Comparison of ENCODE assay signal across 8 mouse cellular contexts in genomic region chr17:45680391-45680980, GRCm38 (mm10). TPM values are rescaled to one million over a fixed set of nuclear protein-coding genes. Genes with fewer than 3 reads are reported as not detected.
A peak's percentile ranks its signal among the peaks of the same experiment; 100 is the strongest.
DNase-seq lines count a peak whose midpoint lies in the region; ATAC-seq lines count a peak whose summit lies in the region.

No protein-coding gene starts in this region.

- peak; percentile 36 for DNase-seq in gastrocnemius, adult 18-20 months (ENCODE audit: low spot score)
- no peak for DNase-seq in gastrocnemius, postnatal 10 days
- peak; percentile 48 to 69 for DNase-seq in heart, postnatal 14 days
- peak; percentile 61 to 74 for DNase-seq in kidney, postnatal 4 days
- DNase-seq in retina, postnatal 1 day = peak; percentile 92
- DNase-seq in spleen, postnatal 14 days (ENCODE audit: low spot score in 2 of 2) = no peak

- peak overlapping the region; percentile 45 for H3K4me2 ChIP-seq in embryonic facial prominence, embryonic 15.5 days (replicated peaks)
- H3K4me2 ChIP-seq in liver, embryonic 15.5 days = 0 out of 2 replicates have a peak overlapping the region, but pooled peaks have one; percentile 6

- H3K27me3 ChIP-seq in embryonic facial prominence, embryonic 15.5 days = no peaks in the 10 kb centered on the region
- peaks cover 12% of the 10 kb centered on the region for H3K27me3 ChIP-seq in liver, embryonic 15.5 days

- ATAC-seq in embryonic facial prominence, embryonic 15.5 days (ENCODE audit: insufficient number of reproducible peaks, low FRiP score, low TSS enrichment, low read depth) = peak; percentile 65
- ATAC-seq in liver, embryonic 15.5 days (ENCODE audit: insufficient read depth) = no peak

- WGBS in embryonic facial prominence, embryonic 15.5 days = 45% methylated on average over 8 of the region's 8 CpGs
- 55% methylated on average over 8 of the region's 8 CpGs for WGBS in liver, embryonic 15.5 days (ENCODE audit: insufficient replicate concordance)

- no peak overlapping the region; the same call in 1 of the 2 replicates for H3K9ac ChIP-seq in embryonic facial prominence, embryonic 15.5 days
- H3K9ac ChIP-seq in liver, embryonic 15.5 days = peak overlapping the region; percentile 33; the same call in 1 of the 2 replicates

- H3K9me3 ChIP-seq in embryonic facial prominence, embryonic 15.5 days (replicated peaks) = no peaks in the 10 kb centered on the region
- no peaks in the 10 kb centered on the region for H3K9me3 ChIP-seq in liver, embryonic 15.5 days (replicated peaks)

- peak overlapping the region; percentile 74 for H3K27ac ChIP-seq in embryonic facial prominence, embryonic 15.5 days (replicated peaks)
- H3K27ac ChIP-seq in liver, embryonic 15.5 days (replicated peaks) = no peak overlapping the region

- H3K4me1 ChIP-seq in embryonic facial prominence, embryonic 15.5 days = peaks cover 38% of the 10 kb centered on the region
- H3K4me1 ChIP-seq in liver, embryonic 15.5 days (replicated peaks) = peaks cover 27% of the 10 kb centered on the region

- peaks cover 29% of the 10 kb centered on the region for H3K36me3 ChIP-seq in embryonic facial prominence, embryonic 15.5 days
- H3K36me3 ChIP-seq in liver, embryonic 15.5 days (replicated peaks) = peaks cover 19% of the 10 kb centered on the region

- peak overlapping the region; percentile 11; the same call in 1 of the 2 replicates for H3K4me3 ChIP-seq in embryonic facial prominence, embryonic 15.5 days (replicated peaks)
- H3K4me3 ChIP-seq in liver, embryonic 15.5 days (replicated peaks) = no peak overlapping the region

- intact Hi-C loops in heart, postnatal 14 days (cut with DNase I) = no loop called here

RNA-seq across cellular contexts. Expression of gene Mrpl14, which starts 5.6 kb away (rescaled TPM):
- total RNA-seq in gastrocnemius, adult 18-20 months (2021) = 100 to 1,000 TPM; 119 to 165 TPM
- total RNA-seq in gastrocnemius, postnatal 10 days (2021) = 10 to 100 TPM; 82.3 to 83.5 TPM
- polyA plus RNA-seq in embryonic facial prominence, embryonic 15.5 days (2015; fragmentation: Nextera tagmentation; extraction: Ambion mirVana) = 157 and 165 TPM in 2 replicates
- 100 to 1,000 TPM; 116 to 123 TPM for total RNA-seq in heart, postnatal 14 days (2021)
- 111 and 115 TPM in 2 replicates for polyA plus RNA-seq in liver, embryonic 15.5 days (2015; fragmentation: Nextera tagmentation; extraction: Ambion mirVana)

RNA-seq across cellular contexts. Expression of gene Tmem63b, which starts 6.2 kb away (rescaled TPM):
- total RNA-seq in gastrocnemius, adult 18-20 months (2021) = 10 to 100 TPM; 65.0 to 70.8 TPM
- total RNA-seq in gastrocnemius, postnatal 10 days (2021) = 10 to 100 TPM; 55.0 to 58.2 TPM
- 45.8 and 52.4 TPM in 2 replicates for polyA plus RNA-seq in embryonic facial prominence, embryonic 15.5 days (2015; fragmentation: Nextera tagmentation; extraction: Ambion mirVana)
- 10 to 100 TPM; 78.4 to 81.2 TPM for total RNA-seq in heart, postnatal 14 days (2021)
- 8.6 and 9.6 TPM in 2 replicates for polyA plus RNA-seq in liver, embryonic 15.5 days (2015; fragmentation: Nextera tagmentation; extraction: Ambion mirVana)

RNA-seq across cellular contexts. Expression of gene Capn11, which starts 21.4 kb away (rescaled TPM):
- total RNA-seq in gastrocnemius, adult 18-20 months (2021) = under 1 TPM; 0.21 to 0.66 TPM
- under 1 TPM in 1 of 2 experiments, not detected in 1; 0.16 TPM for total RNA-seq in gastrocnemius, postnatal 10 days (2021)
- 0.71 and 0.77 TPM in 2 replicates for polyA plus RNA-seq in embryonic facial prominence, embryonic 15.5 days (2015; fragmentation: Nextera tagmentation; extraction: Ambion mirVana)
- total RNA-seq in heart, postnatal 14 days (2021) = under 1 TPM; 0.81 to 0.98 TPM
- 0.21 and 0.25 TPM in 2 replicates for polyA plus RNA-seq in liver, embryonic 15.5 days (2015; fragmentation: Nextera tagmentation; extraction: Ambion mirVana)

RNA-seq across cellular contexts. Expression of gene 1600014C23Rik, which starts 53.2 kb away (rescaled TPM):
- not detected for total RNA-seq in gastrocnemius, adult 18-20 months (2021)
- total RNA-seq in gastrocnemius, postnatal 10 days (2021) = not detected
- polyA plus RNA-seq in embryonic facial prominence, embryonic 15.5 days (2015; fragmentation: Nextera tagmentation; extraction: Ambion mirVana) = 0.49 TPM in 1 of 2 replicates, not detected in the other
- total RNA-seq in heart, postnatal 14 days (2021) = under 1 TPM in 1 of 2 experiments, not detected in 1; 0.60 TPM
- 0.25 TPM in 1 of 2 replicates, not detected in the other for polyA plus RNA-seq in liver, embryonic 15.5 days (2015; fragmentation: Nextera tagmentation; extraction: Ambion mirVana)

Comparison
In these comparisons a context has a peak if more than half of its experiments do, and no peak if none do; other contexts are left out.
1. DNase-seq: peak in gastrocnemius, adult 18-20 months (single experiment), heart, postnatal 14 days (2 of 2), kidney, postnatal 4 days (2 of 2) and retina, postnatal 1 day (single experiment); none in gastrocnemius, postnatal 10 days (single experiment) and spleen, postnatal 14 days (0 of 2).